Mouse (Mus musculus) urinary bladder, postnatal 4 days (tissue): ENCODE data around the gene Selenon.

ENCODE experiments used
- DNase-seq, 2 experiments: peaks; one replicate each; pipeline ENCODE4 v3.0.0; 2021 to 2022; ENCODE audit warnings: low spot score in 2 of 2

The Selenon gene

DNA sequence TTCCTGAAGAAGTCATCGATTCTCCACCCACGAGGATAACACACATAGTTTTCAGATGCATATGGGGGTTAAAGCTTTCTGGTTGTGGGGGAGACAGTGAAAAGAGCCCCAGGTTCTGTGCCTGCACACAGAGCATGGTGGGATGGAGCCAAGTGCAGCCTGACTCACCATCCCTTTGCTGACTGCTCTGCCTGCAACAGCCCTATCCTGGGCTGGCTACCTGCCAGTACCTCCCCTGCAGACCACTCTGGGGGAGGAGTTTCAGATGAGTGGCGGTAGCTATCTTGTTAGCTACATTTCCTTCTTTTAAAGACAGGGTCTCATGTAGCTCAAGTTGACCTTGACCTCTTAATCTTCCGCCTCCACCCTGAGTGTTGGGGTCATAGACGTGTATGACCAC is 26.4 kb upstream of the Selenon start:
- no peak for DNase-seq

DNA sequence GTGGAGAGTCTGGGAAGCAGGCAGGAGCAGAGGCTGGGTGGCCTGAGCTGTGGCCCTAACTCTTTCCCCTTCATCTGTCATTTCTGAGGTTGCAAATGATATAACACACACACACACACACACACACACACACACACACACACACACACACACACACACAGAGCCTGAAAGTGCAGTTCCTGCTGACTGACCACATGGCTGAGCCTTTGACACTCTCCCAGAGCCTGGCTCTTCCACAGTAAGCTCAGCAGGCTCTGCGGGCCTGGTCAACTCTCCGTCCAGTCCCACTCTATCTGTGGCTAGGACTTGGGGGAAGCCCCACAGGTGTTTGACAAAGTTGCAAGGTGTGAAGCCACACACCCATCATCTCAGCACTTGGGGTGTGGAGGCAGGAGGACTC is 25.3 kb upstream of the Selenon start:
- DNase-seq = no peak

DNA sequence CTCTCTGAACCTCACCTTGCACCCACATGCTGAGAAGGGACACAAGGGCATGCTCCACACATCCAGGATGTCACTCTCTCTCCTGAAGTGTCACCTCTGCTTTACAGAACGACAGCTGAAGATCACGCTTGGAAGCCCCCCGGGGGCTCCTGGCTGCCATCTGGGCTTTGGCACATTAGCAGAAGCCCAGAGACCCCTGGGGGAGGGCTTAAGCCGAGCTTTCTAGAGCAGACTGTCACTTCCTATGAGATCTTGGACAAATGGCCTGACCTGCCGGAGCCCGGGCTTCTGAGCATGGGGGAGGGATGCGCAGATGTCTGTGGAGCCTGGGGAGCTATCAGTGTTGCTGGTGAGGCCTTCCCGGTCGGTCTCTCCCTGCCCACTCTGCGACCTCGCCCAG is 23.5 kb upstream of the Selenon start:
- no peak for DNase-seq

DNA sequence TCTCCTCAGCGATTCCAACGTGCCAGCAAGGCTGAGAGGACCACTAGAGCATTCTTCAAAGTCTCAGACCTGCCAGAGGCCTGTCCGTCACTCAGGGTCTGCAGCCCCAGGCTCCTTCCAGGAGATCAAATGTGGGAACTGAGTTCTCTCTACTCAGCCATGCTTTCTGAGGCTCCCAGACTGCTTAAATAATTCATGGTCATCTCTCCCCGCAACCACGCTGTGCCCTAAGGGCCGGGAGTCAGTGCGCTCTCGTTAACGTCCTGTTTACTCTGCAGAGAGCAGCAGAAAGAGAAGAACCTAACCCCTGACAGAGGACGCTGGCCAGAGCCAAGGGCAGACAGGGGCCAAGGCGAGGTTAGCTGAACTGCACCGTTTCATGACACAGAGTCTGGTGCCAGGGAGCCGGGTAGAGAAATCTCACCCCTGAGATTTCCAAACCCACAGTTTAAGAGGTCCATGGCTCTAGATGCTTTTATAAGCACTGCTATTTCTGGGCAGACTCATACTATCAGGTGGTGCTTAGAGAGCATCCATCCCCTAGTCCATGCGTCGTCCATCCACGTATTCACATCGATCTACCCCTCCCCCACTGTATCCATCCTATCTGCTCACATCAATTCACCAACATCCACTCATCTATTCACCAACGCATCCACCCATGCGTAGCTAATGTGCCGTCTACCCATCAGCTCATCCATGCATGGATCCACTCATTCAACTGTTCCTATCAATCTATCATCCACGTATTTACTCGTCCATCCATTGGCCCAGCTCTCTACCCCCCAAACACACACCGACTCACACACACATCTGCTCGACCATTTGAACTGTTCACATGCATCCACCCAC is 20.7 kb upstream of the Selenon start:
- DNase-seq = no peak

DNA sequence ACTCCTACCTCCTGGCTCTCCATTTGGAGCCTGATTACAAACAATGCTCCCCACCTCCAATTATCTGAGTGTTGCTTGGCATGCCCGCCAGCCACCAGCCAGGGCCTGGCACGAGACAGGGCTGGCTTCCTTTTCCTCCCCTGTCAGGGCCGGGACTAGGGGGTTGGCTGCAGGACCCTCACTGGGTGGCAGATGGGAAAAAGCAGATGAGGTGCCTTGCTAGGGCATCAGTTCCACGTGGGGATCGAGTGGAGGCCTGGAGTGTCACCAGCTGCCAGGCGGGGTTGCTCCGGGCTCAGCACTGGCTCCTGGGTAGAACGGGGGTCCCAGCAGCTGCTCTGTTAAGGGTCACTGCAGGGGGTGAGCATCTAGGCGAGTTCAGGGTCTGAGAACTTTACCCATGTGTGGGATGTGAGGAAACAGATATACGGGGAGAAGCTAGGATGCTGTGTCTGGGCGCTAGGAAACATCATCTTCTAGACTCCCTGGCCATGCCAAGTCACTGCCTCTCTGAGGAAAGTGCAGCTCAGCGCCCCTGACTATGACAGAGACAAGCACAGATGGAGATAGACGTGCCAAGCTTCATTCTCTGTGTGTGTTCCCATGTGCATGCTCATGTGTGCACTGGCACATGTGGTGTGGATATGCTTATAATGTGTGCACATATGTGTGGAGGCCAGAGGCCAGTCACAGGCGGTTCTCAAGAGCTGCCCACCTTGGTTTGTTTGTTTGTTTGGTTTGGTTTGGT is 18.9 kb upstream of the Selenon start:
- DNase-seq = no peak

DNA sequence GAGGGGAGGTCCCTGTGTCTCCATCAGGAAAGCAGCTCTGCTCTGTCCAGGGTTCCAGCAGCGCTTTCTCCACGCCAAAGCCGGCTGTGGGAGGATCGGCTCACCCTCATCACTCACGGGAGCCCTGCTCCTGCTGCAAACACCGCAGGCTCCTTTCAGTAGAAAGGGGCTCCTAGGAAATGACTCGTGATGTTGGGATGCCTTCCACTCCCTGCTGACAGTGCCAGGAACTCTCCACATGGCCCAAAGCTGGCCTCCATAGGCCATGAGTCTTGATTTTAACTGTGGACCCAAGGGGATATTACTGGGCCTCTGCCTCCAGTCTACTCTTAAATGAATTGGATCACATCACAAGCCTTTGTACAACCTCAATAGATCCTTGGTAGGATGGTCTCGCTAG is 17.9 kb upstream of the Selenon start:
- DNase-seq = no peak

DNA sequence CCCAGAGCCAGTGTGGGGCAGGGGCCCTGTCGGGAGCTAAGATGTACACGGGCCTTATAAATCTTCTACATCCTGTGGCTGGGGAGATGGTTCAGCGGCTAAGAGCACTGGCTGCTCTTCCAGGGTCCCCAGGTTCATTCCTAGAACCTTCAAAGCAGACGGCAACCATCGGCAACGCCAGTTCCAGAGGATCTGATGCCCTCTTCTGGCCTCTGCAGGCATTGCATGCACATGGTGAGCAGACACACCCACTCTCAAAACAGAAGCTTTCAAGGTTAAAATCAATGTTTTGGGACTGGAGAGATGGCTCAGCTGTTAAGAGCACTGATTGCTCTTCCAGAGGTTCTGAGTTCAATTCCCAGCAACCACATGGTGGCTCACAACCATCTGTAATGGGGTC is 17.2 kb upstream of the Selenon start:
- no peak for DNase-seq

DNA sequence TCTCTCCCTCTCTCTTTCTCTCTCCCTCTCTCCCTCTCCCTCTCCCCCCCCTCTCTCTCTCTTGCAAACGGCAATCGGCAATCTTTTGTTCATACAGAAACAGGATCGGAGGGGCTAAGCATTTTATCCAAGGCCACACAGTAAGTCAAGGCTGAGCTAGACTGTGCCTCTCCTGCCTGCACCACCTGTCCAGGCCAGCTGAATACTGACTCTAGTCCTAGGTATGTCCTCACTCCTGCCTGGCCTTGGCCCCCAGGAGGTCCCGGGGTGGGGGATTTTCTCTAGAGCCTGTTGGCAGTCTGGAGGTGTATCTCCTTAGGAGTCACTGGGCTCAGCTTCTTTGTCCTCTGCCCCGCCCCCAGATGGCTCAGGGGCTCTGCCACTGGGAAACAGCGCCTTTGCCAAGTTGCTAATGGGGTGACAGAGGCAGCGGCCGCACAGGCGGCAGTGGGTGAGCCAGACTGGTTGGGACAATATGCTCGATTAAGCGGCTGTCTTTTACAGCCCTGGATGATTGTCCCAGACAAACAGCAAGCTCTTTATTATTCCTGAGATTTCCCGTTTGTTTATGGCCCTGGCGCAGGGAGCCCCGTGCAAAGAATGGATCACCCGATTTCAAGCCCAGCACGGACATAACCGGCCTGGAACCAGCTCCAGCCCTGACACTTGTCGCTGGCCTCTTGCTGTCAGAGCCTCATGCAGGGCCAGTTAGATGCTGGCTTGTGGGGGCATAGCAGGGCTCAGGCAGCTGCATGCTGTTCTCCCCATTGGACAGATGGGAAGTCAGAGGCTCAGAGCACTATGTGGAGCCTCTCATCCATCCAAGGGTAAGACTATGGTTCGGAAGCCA is 15.6 kb upstream of the Selenon start:
- DNase-seq = no peak

DNA sequence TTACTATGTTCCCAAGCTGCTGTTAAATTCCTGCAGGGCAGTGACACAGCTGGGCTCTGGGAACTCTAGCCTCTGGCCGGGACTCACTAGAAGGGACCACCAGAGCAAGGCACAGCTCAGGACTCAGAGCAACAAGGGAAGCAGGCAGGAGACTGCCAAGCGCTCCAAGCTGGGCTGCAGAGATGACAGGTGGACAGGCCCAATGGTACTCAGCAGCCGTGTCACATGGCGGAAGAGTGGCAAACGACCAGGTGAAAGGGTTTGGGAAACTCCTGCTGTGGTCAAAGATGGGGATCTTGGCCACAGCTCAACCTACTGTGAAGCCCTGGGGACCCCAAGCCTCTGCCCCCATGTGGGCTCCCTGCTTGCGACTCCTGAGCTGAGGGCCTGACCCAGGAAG is 12.1 kb upstream of the Selenon start:
- DNase-seq = no peak

DNA sequence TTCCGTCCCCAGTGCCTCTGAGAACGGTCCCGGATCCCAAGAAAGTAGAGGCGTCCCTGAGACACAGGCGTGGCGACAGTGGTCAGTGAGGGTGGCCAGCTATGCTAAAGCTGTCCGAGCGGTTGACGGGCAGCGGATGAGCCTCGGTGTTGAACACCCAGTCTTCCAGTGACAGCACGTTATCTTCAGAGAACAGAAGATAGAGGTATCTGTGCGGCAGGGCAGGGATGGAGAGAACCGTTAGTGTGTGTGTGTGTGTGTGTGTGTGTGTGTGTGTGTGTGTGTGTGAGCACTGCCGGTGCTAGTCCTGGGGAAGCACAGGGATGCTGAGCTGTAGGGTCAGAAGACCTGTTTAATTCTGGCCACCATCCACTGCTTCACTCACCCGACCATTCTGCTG is 11.7 kb upstream of the Selenon start:
- DNase-seq = no peak

DNA sequence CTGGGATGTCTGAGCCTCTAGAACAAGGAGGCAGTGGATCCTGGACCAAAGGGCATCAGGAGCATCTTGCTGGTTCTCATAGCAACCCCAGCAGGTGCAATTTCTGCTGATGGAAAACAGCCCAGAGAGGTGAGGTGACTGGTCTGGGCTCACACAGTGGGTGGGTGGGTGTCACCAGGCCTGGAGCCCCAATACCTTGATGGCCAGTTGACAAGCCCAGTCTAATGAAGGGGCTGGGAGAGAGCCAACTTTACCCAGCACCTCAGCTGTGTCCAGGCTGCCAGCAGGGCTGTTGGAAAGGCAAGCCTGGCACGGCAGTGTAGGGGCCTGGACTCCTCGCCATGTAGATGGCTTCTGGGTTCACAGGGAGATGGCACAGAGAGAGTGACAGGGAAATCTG is 10.0 kb upstream of the Selenon start:
- no peak for DNase-seq

DNA sequence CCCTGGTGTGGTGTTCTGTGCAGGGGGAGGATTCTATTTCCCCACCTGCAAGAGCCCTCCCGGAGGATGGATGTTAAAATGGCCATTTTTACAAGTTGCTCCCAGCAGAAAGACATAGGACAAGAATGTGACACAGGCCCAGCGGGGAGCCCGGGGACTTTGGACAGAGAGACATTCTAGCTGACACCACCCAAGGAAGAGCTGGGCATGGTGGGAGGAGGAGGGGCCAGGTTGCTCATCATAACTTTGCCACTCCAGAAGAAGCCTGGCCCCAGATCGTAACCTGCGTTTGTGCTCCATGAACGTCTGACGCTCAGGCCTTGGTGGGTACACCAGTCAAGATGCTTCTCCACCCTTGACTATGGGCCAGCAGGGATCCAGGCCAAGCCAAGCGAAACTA is 8.7 kb upstream of the Selenon start:
- DNase-seq = no peak

DNA sequence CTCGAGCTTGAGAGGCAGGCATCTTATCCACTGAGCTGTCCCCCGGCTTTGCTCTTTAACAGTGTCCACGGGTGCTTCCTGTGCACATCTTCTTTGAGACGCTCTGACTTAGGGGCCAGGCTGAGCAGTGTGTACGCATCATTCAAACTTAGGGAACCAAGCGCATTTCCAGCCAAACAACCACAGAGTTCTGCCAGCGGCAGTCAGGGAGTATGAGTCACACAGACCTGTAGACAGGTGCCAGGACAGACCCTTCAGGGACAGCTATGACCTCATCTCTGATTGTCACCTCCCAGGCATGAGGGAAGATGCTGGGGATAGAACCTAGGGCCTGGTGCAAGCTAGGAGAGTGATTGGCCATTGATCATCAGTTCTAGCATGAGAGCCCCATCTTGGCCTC is 7.2 kb upstream of the Selenon start:
- DNase-seq = no peak

DNA sequence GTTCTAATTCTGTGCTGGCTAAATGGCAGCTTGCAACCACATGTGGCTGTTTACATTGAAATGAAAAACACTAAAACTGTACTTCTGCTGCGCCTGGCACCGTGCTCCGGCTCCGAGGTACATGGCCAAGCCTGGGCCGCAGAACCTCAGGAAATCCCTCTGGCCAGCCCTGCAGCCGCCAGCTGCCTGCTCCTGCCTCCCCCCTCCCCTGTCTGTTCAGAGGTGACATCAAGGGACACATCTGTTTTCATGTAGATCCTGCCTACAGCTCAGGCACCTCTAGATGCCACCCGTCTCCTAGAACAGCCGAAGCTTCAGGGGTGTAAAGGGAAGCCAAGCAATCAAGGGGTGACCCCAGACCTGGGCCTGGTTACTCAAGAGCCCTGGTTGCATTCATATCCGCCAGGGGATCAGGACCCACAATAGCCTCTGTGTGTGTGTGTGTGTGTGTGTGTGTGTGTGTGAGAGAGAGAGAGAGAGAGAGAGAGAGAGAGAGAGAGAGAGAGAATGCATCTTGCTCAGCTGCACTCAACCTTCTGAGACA is 6.7 kb upstream of the Selenon start:
- no peak for DNase-seq

DNA sequence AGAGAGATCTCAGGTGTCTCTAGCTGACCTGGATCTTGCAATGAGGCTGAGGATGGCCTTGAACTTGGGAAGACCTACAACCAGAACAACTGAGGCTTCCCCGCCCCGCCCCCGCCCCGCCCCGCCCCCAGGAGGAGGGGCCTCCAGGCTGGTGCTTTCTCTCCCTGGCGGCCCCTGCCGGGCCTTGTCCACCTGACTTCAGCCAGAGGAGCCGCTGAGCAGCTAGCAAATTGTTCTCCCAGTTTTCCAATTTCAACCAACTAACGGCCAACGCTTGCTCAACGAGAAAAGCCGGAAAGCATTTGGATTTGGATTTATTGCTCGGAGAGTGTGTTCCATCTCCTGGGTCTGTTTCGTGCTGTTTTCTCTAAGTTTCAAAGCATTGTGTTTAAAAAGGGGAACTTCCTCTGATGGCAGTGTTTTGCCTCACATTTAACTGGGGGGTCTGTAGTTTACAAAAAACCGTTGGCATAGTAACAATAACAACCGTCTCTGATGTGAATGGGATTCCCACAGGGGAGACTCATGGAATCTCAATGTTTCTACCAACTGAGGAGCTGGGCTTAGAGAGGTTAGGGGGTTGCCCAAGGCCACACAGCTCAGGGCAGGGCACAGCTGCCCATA is 5.8 kb upstream of the Selenon start:
- no peak for DNase-seq

DNA sequence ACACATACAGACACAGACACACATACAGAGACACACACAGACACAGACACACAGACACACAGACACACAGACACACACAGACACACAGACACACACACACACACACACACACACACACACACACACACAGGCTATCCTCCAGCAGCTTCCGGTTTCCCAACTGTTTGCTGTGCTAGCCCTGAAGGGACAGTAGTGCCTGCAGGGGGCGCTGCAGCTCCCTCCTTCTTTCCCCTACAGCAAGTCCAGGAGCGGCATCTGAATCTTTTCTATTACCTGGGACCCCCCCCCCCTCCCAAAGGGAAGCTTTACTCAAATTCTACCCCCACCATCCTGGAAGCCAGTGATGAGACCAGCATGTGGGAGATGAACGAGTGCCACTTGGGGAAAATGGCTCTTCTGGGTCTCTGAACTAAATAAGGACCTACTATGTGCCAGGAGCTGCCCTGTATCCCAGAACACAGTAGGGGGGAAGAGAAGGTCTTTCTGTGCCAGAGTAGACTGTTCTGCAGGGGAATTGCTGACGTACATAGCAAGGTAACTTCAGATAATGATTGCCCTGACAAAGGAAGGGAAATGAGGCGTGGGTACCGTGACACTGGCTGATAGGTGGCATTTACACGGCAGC is 4.1 kb upstream of the Selenon start:
- DNase-seq = no peak

DNA sequence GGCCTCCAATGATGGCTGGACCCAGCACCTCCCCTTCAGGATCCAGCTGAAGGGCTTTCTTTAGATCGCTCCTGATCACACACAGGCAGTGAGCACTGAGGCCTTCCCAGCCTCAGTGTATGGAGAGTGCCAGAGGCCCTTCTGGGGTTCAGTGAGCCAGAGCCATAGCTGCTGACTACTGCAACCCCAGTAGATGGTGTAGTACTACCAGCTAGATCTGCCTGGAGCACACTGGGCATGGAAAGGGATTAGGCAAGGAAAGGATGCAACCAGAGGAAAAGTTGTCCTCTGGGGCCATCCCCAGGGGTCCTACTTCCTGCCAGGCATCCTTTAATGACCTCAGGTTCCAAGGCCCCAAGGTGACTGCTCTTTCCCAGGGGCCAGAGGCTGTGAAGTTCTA is 1.7 kb upstream of the Selenon start:
- DNase-seq = no peak

DNA sequence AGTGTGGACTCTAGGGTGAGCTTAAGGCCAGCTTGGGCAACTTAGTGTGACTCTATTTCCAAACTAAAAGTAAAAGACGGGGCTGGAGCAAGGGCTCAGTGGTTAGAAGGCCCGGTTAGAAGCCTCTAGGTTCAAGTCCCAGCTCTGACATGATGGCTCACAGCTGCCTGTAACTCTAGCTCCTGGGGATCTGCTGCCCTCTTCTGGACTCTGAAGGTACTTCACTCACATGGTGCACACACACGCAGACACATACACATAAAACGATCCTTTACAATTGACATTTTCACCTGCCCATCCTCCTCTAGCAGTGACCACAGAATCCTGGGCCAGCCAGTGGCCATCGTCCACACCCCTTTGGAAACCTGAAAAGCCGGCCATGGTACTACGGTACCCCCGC is 2.1 kb downstream of the Selenon start:
- no peak for DNase-seq

DNA sequence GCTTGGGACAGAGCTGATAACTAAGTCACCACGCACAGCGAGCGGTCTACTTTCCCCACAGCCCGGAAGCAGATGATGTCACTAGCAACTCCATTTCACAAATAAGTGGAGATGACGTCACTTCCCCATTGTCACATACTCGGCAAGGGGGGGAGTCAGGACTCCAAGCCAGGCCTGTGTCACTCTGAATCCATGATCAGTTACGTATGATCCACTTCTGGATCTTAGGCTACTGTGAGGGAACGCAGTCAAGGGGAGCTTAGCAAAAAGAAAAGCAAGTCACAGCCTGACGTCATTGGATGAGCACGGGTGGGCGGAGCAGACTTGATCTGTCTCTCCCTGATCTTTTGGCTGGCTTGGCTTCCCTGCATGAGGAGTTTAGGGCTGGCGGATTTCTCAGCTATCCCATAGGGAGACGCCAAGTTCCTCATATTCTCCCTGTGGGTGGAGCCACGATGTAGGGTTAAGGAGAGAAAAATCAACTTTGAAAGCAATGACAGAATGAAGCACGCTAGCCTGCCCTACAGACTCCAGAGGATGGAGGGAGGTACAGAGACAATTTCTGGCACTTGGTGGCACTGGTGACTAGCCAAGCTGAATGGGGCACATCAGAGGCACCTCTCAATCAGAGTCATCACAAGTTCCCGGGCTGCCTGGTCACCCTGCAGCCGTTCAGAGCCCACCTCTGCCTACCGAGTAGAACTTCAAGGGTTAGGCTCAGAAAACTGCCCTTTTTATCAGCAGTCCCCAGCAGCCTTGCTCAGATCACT is 3.6 kb downstream of the Selenon start:
- DNase-seq = no peak
